Mouse (Mus musculus) liver, adult 2 months (tissue): ENCODE results near the gene Doc2b.
"Not testable (repeated sequence)": the region's sequence is repeated elsewhere in the genome, so short reads cannot be mapped to it uniquely, and the experiment has no call there.

Experiments used
- CTCF ChIP-seq: fragments of 200-500 bp; IDR thresholded peaks from 2 replicates; pipeline ENCODE4 v1.5.1; 2011; ENCODE audit warnings: low read depth, low read length, control low read depth
- POLR2A ChIP-seq: fragments of 200-500 bp; IDR thresholded peaks from 2 replicates; pipeline ENCODE4 v1.6.1; 2011; ENCODE audit warnings: low read length, control low read depth; ENCODE audit not compliant: insufficient read depth; ENCODE audit errors: extremely low read depth

- TF ChIP-seq CTCF, POLR2A: not testable (repeated sequence)
Observed at GRCm38 (mm10) chr11:75727659-75728058, 68.2 kb downstream of the Doc2b start.
